Mouse (Mus musculus) neural tube, embryonic 15.5 days (tissue): ENCODE results near the gene Fam131b. TPM values are rescaled to one million over a fixed set of nuclear protein-coding genes. Genes with fewer than 3 reads are reported as not detected.

ENCODE experiments used
- ATAC-seq: fragments of 200-750 bp; cut with Nextera tagmentation; 2 replicates; pipeline ENCODE4 v1.8.0; 2017; ENCODE audit warnings: mild to moderate bottlenecking, moderate TSS enrichment, moderate library complexity; ENCODE audit not compliant: low FRiP score
- H3K27ac ChIP-seq: fragments of 300-500 bp; sonication (generic); replicated peaks from 2 replicates; pipeline ENCODE4 v1.5.1; 2015; ENCODE audit warnings: mild to moderate bottlenecking, inconsistent platforms
- H3K27me3 ChIP-seq: fragments of 300-500 bp; sonication (generic); replicated peaks from 2 replicates; pipeline ENCODE4 v1.6.1; 2015; ENCODE audit warnings: inconsistent platforms
- H3K36me3 ChIP-seq: fragments of 300-500 bp; sonication (generic); 2 replicates; pipeline ENCODE4 v1.6.1; 2015; ENCODE audit warnings: inconsistent platforms
- H3K4me1 ChIP-seq: fragments of 300-500 bp; sonication (generic); 2 replicates; pipeline ENCODE4 v1.6.1; 2015; ENCODE audit warnings: inconsistent platforms
- H3K4me2 ChIP-seq: fragments of 300-500 bp; sonication (generic); 2 replicates; pipeline ENCODE4 v1.6.1; 2015; ENCODE audit warnings: inconsistent platforms, mild to moderate bottlenecking, moderate library complexity
- H3K4me3 ChIP-seq: fragments of 300-500 bp; sonication (generic); replicated peaks from 2 replicates; pipeline ENCODE4 v1.5.1; 2015; ENCODE audit warnings: mild to moderate bottlenecking, inconsistent platforms
- H3K9ac ChIP-seq: fragments of 300-500 bp; sonication (generic); replicated peaks from 2 replicates; pipeline ENCODE4 v1.6.1; 2015; ENCODE audit warnings: mild to moderate bottlenecking, inconsistent platforms
- H3K9me3 ChIP-seq: fragments of 300-500 bp; sonication (generic); replicated peaks from 2 replicates; pipeline ENCODE4 v1.6.1; 2016; ENCODE audit warnings: inconsistent platforms
- WGBS: fragments of 180-500 bp; shearing (Covaris S2); methylation state at CpG from one replicate; pipeline ENCODE4 v1.1.7; 2015; ENCODE audit warnings: mixed read lengths; 5-methylcytosine and 5-hydroxymethylcytosine counted together
- polyA plus RNA-seq: library from polyadenylated mRNA; unstranded; fragments of >200 nt; fragmentation: Nextera tagmentation; extraction: Ambion mirVana; gene quantifications from 2 replicates; pipeline ENCODE4 v1.2.1, GENCODE M21; 2015

The Fam131b gene
- polyA plus RNA-seq, 1 experiment from 2014 or later: 8.2 TPM

GRCm38 (mm10) chr6:42344255-42344654 is 19.8 kb upstream of the Fam131b start:
- Histone ChIP-seq H3K27me3 (no peaks in the 10 kb centered on the region), H3K4me2 (no peak overlapping the region), H3K36me3 (no peaks in the 10 kb centered on the region), H3K4me3 (no peak overlapping the region), H3K9me3 (no peaks in the 10 kb centered on the region), H3K27ac (no peak overlapping the region), H3K9ac (no peak overlapping the region), H3K4me1 (peaks cover 11% of the 10 kb centered on the region)
- WGBS: 89% methylated on average over 1 of the region's 1 CpGs
- ATAC-seq: no peak

GRCm38 (mm10) chr6:42343361-42344120 is 19.1 kb upstream of the Fam131b start:
- H3K9me3 ChIP-seq: no peaks in the 10 kb centered on the region
- no peak overlapping the region for H3K27ac ChIP-seq
- H3K4me2 ChIP-seq: no peak overlapping the region
- H3K9ac ChIP-seq: no peak overlapping the region
- H3K36me3 ChIP-seq: no peaks in the 10 kb centered on the region
- peaks cover 4% of the 10 kb centered on the region for H3K4me1 ChIP-seq
- H3K4me3 ChIP-seq: no peak overlapping the region
- no peak for ATAC-seq
- 84% methylated on average over 9 of the region's 9 CpGs for WGBS
- H3K27me3 ChIP-seq: no peaks in the 10 kb centered on the region

GRCm38 (mm10) chr6:42342171-42342570 is 17.7 kb upstream of the Fam131b start:
- Histone ChIP-seq H3K27me3 (no peaks in the 10 kb centered on the region), H3K9ac (no peak overlapping the region), H3K36me3 (no peaks in the 10 kb centered on the region), H3K9me3 (no peaks in the 10 kb centered on the region), H3K4me3 (no peak overlapping the region), H3K27ac (no peak overlapping the region), H3K4me1 (no peaks in the 10 kb centered on the region), H3K4me2 (no peak overlapping the region)
- ATAC-seq: no peak
- 89% methylated on average over 1 of the region's 1 CpGs for whole genome bisulfite sequencing

- no peak overlapping the region for H3K9ac ChIP-seq
- no peak for ATAC-seq
- no peaks in the 10 kb centered on the region for H3K27me3 ChIP-seq
- H3K27ac ChIP-seq: no peak overlapping the region
- H3K4me3 ChIP-seq: no peak overlapping the region
- H3K9me3 ChIP-seq: no peaks in the 10 kb centered on the region
- no peak overlapping the region for H3K4me2 ChIP-seq
- whole genome bisulfite sequencing: 82% methylated on average over 5 of the region's 5 CpGs
- H3K36me3 ChIP-seq: no peaks in the 10 kb centered on the region
- no peaks in the 10 kb centered on the region for H3K4me1 ChIP-seq
Measured at GRCm38 (mm10) chr6:42339981-42340380, 15.5 kb upstream of the Fam131b start.

- Histone ChIP-seq H3K4me1 (no peaks in the 10 kb centered on the region), H3K4me2 (no peak overlapping the region), H3K36me3 (no peaks in the 10 kb centered on the region), H3K27me3 (no peaks in the 10 kb centered on the region), H3K9ac (no peak overlapping the region), H3K9me3 (no peaks in the 10 kb centered on the region), H3K27ac (no peak overlapping the region), H3K4me3 (no peak overlapping the region)
- no peak for ATAC-seq
- WGBS: 97% methylated on average over 2 of the region's 2 CpGs
Measured at GRCm38 (mm10) chr6:42339189-42339588, 14.7 kb upstream of the Fam131b start.

GRCm38 (mm10) chr6:42330946-42331345 is 6.5 kb upstream of the Fam131b start:
- ATAC-seq: no peak
- Histone ChIP-seq H3K27ac (no peak overlapping the region), H3K9me3 (no peaks in the 10 kb centered on the region), H3K27me3 (no peaks in the 10 kb centered on the region), H3K36me3 (no peaks in the 10 kb centered on the region), H3K4me3 (no peak overlapping the region), H3K9ac (no peak overlapping the region), H3K4me2 (no peak overlapping the region), H3K4me1 (no peaks in the 10 kb centered on the region)
- WGBS: 95% methylated on average over 3 of the region's 3 CpGs

GRCm38 (mm10) chr6:42330216-42330615 is 5.8 kb upstream of the Fam131b start:
- ATAC-seq: no peak
- no peak overlapping the region for H3K27ac ChIP-seq
- 78% methylated on average over 3 of the region's 3 CpGs for WGBS
- H3K9ac ChIP-seq: no peak overlapping the region
- no peak overlapping the region for H3K4me3 ChIP-seq
- H3K4me2 ChIP-seq: no peak overlapping the region
- no peaks in the 10 kb centered on the region for H3K27me3 ChIP-seq
- peaks cover 4% of the 10 kb centered on the region for H3K4me1 ChIP-seq
- H3K9me3 ChIP-seq: no peaks in the 10 kb centered on the region
- no peaks in the 10 kb centered on the region for H3K36me3 ChIP-seq

- 78% methylated on average over 3 of the region's 3 CpGs for WGBS
- H3K9ac ChIP-seq: no peak overlapping the region
- no peak for ATAC-seq
- H3K9me3 ChIP-seq: no peaks in the 10 kb centered on the region
- H3K4me2 ChIP-seq: no peak overlapping the region
- H3K4me3 ChIP-seq: no peak overlapping the region
- no peak overlapping the region for H3K27ac ChIP-seq
- no peaks in the 10 kb centered on the region for H3K36me3 ChIP-seq
- peaks cover 7% of the 10 kb centered on the region for H3K4me1 ChIP-seq
- no peaks in the 10 kb centered on the region for H3K27me3 ChIP-seq
Measured at GRCm38 (mm10) chr6:42328757-42329156, 4.3 kb upstream of the Fam131b start.

GRCm38 (mm10) chr6:42326509-42326908 is 2.1 kb upstream of the Fam131b start:
- no peak for ATAC-seq
- WGBS: 100% methylated on average over 3 of the region's 3 CpGs
- Histone ChIP-seq H3K27ac (no peak overlapping the region), H3K36me3 (no peaks in the 10 kb centered on the region), H3K4me3 (no peak overlapping the region), H3K27me3 (no peaks in the 10 kb centered on the region), H3K4me2 (no peak overlapping the region), H3K9ac (no peak overlapping the region), H3K4me1 (peaks cover 27% of the 10 kb centered on the region), H3K9me3 (no peaks in the 10 kb centered on the region)

- WGBS: 3% methylated on average over 7 of the region's 7 CpGs
- Histone ChIP-seq H3K9ac (peak overlapping the region; percentile 73), H3K27ac (peak overlapping the region; percentile 93), H3K9me3 (no peaks in the 10 kb centered on the region), H3K27me3 (no peaks in the 10 kb centered on the region), H3K4me3 (peak overlapping the region; percentile 64), H3K4me2 (peak overlapping the region; percentile 80), H3K4me1 (peaks cover 34% of the 10 kb centered on the region), H3K36me3 (peaks cover 9% of the 10 kb centered on the region; the same call in 1 of the 2 replicates)
- ATAC-seq: no peak; the same call in 1 of the 2 replicates
Measured at GRCm38 (mm10) chr6:42325268-42325609, 796 bp upstream of the Fam131b start.

- under 1% methylated on average over 23 of the region's 32 CpGs for WGBS
- peak; percentile 80 for ATAC-seq
- Histone ChIP-seq H3K4me1 (peaks cover 38% of the 10 kb centered on the region), H3K36me3 (peaks cover 9% of the 10 kb centered on the region; the same call in 1 of the 2 replicates), H3K27ac (peak overlapping the region; percentile 93), H3K4me3 (peak overlapping the region; percentile 64), H3K27me3 (no peaks in the 10 kb centered on the region), H3K9ac (peak overlapping the region; percentile 73), H3K4me2 (peak overlapping the region; percentile 80), H3K9me3 (no peaks in the 10 kb centered on the region)
Measured at GRCm38 (mm10) chr6:42324067-42324481, 369 bp downstream of the Fam131b start.

- Histone ChIP-seq H3K9me3 (no peaks in the 10 kb centered on the region), H3K36me3 (peaks cover 13% of the 10 kb centered on the region), H3K9ac (peak overlapping the region; percentile 73), H3K4me3 (peak overlapping the region; percentile 64), H3K27ac (peak overlapping the region; percentile 93), H3K27me3 (no peaks in the 10 kb centered on the region), H3K4me2 (peak overlapping the region; percentile 80), H3K4me1 (peaks cover 38% of the 10 kb centered on the region)
- peak; percentile 46 for ATAC-seq
- WGBS: under 1% methylated on average over 28 of the region's 28 CpGs
Measured at GRCm38 (mm10) chr6:42323371-42324066, 924 bp downstream of the Fam131b start.
